Mouse (Mus musculus): Measurements from ENCODE around the gene Rnaseh1. TPM values are rescaled to one million over a fixed set of nuclear protein-coding genes. Genes with fewer than 3 reads are reported as not detected.

Gene Rnaseh1
- total RNA-seq, 2 experiments from 2014 or later, result 9.0 to 9.4 TPM

Small RNAs within 50 kb of the gene (microRNA-seq; reads per million reads assigned to microRNA genes)
- 0 to 0.82 reads per million in 2 experiments for gene Mir6937

Other genes with a start within 250 kb of the Rnaseh1 start
- under 1 TPM in 1 of 2 experiments, not detected in 1; 0.18 TPM for gene Dcdc2c, start 97.2 kb upstream of the Rnaseh1 start, total RNA-seq (2021)
- not detected for gene Allc, start 67.1 kb upstream of the Rnaseh1 start, total RNA-seq (2021)
- gene Colec11, start 26.2 kb upstream of the Rnaseh1 start, total RNA-seq (2021), result 10 to 100 TPM; 16.4 to 16.9 TPM
- gene Rps7, start 13.6 kb upstream of the Rnaseh1 start, total RNA-seq (2021), result 100 to 1,000 TPM; 469 to 537 TPM
- 10 to 100 TPM; 27.5 to 31.5 TPM for gene Adi1, start 25.6 kb downstream of the Rnaseh1 start, total RNA-seq (2021)
- 10 to 100 TPM; 24.7 to 25.8 TPM for gene Trappc12, start 100.9 kb downstream of the Rnaseh1 start, total RNA-seq (2021)
- gene Eipr1, start 102.2 kb downstream of the Rnaseh1 start, total RNA-seq (2021), result 10 to 100 TPM; 11.8 to 13.4 TPM